Mouse (Mus musculus) embryonic stem cell, embryonic (primary cell): ENCODE measurements around the gene Ren1.

ENCODE experiments used
- CTCF ChIA-PET, 4 experiments: fragments of 300-600 bp in 2 of 4; fragments of 350-600 bp in 2 of 4; sonication (Branson Sonifier 250); formaldehyde crosslinking; loops; one replicate each; lab custom pipeline; 2022; ENCODE audit warnings: inconsistent platforms in 2 of 4; lab: Charles Lee
- POLR2A ChIA-PET, 4 experiments: fragments of 300-600 bp in 2 of 4; fragments of 350-600 bp in 2 of 4; sonication (Branson Sonifier 250); formaldehyde crosslinking; loops; one replicate each; lab custom pipeline; 2022; ENCODE audit warnings: antibody characterized with exemption in 4 of 4, inconsistent platforms in 1 of 4; lab: Charles Lee

Gene Ren1

GRCm38 (mm10) chr1:133377547-133377946 lies 27.2 kb downstream of the Ren1 start:
- ChIA-PET POLR2A (interaction anchor here in 3 of 4 experiments (1.1 to 6.7 kb wide), 10 partner anchors 8 to 236 kb away, joined by 3 to 49 read pairs (median 5); partner anchors contain the start of gene Etnk2 (in 2 of the 3)), CTCF (interaction anchor here in 2 of 4 experiments (0.9 to 2.3 kb wide), 7 partner anchors 8 to 70 kb away, joined by 3 to 10 read pairs (median 7); partner anchors contain the start of gene Etnk2 (in 1 of the 2))

- ChIA-PET POLR2A (interaction anchor here in 3 of 4 experiments (0.6 to 6.7 kb wide), 21 partner anchors 11 to 363 kb away, joined by 3 to 49 read pairs (median 5); partner anchors contain the start of genes Etnk2 (in 1 of the 3), Ren1 (in 1 of the 3), Snrpe (in 1 of the 3) and Sox13 (in 1 of the 3)), CTCF (interaction anchor here (0.6 to 5.2 kb wide), 37 partner anchors 8 to 1547 kb away, joined by 3 to 47 read pairs (median 8); partner anchors contain the start of genes Snrpe (in 4 of the 4), Etnk2 (in 2 of the 4) and Sox13 (in 1 of the 4))
Observed at GRCm38 (mm10) chr1:133379254-133379985, 29.1 kb downstream of the Ren1 start.

DNA sequence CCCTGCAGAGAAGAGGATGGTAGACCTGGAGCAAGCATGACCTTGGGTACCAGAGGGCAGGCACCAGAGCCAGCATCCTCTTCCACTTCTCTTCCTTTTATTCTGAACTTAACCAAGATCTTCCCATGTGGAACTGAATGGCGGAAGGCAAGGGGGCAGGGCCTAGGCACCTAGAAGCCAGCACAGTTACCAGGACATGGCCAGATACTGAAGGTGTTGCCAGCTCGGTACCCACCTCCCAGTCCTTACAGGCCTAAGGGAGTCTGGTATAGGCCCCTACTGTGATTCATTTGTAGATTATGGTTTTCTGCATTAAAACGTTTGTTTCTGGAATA lies 29.6 kb downstream of the Ren1 start:
- POLR2A ChIA-PET: interaction anchor here in 3 of 4 experiments (0.6 to 6.7 kb wide), 25 partner anchors 12 to 363 kb away, joined by 3 to 49 read pairs (median 5); partner anchors contain the start of genes Etnk2 (in 1 of the 3), Ren1 (in 1 of the 3) and Snrpe (in 1 of the 3)
- CTCF ChIA-PET: interaction anchor here (0.6 to 5.2 kb wide), 49 partner anchors 8 to 551 kb away, joined by 3 to 47 read pairs (median 5); partner anchors contain the start of genes Snrpe (in 4 of the 4), Etnk2 (in 2 of the 4) and Sox13 (in 1 of the 4)

GRCm38 (mm10) chr1:133380347-133381065 lies 30.2 kb downstream of the Ren1 start:
- CTCF ChIA-PET: interaction anchor here (0.6 to 5.2 kb wide), 107 partner anchors 8 to 949 kb away, joined by 3 to 47 read pairs (median 4); partner anchors contain the start of genes Snrpe (in 4 of the 4), Etnk2 (in 3 of the 4), Ren1 (in 2 of the 4) and Sox13 (in 2 of the 4)
- POLR2A ChIA-PET: interaction anchor here in 3 of 4 experiments (0.5 to 6.7 kb wide), 32 partner anchors 10 to 605 kb away, joined by 3 to 49 read pairs (median 4); partner anchors contain the start of genes Etnk2 (in 2 of the 3) and Snrpe (in 1 of the 3)

- ChIA-PET CTCF (interaction anchor here (0.5 to 5.2 kb wide), 31 partner anchors 8 to 1529 kb away, joined by 3 to 47 read pairs (median 5); partner anchors contain the start of genes Snrpe (in 4 of the 4), Etnk2 (in 1 of the 4) and Sox13 (in 1 of the 4)), POLR2A (interaction anchor here in 3 of 4 experiments (0.6 to 6.7 kb wide), 17 partner anchors 14 to 854 kb away, joined by 3 to 49 read pairs (median 3); partner anchors contain the start of genes Etnk2 (in 2 of the 3) and Snrpe (in 1 of the 3))
Observed at GRCm38 (mm10) chr1:133382008-133382407, 31.7 kb downstream of the Ren1 start.

- POLR2A ChIA-PET: interaction anchor here in 3 of 4 experiments (0.6 to 6.7 kb wide), 17 partner anchors 11 to 853 kb away, joined by 3 to 49 read pairs (median 3); partner anchors contain the start of genes Etnk2 (in 1 of the 3) and Snrpe (in 1 of the 3)
- CTCF ChIA-PET: interaction anchor here (0.5 to 5.2 kb wide), 28 partner anchors 12 to 1412 kb away, joined by 3 to 47 read pairs (median 4); partner anchors contain the start of genes Snrpe (in 4 of the 4) and Etnk2 (in 1 of the 4)
Observed at GRCm38 (mm10) chr1:133382552-133383155, 32.3 kb downstream of the Ren1 start.

GRCm38 (mm10) chr1:133383157-133383783 lies 33.0 kb downstream of the Ren1 start:
- CTCF ChIA-PET: interaction anchor here (0.6 to 5.2 kb wide), 14 partner anchors 14 to 724 kb away, joined by 3 to 47 read pairs (median 4); partner anchors contain the start of genes Snrpe (in 2 of the 4) and Etnk2 (in 1 of the 4)
- POLR2A ChIA-PET: interaction anchor here (0.6 to 6.7 kb wide), 14 partner anchors 8 to 228 kb away, joined by 3 to 49 read pairs (median 4); partner anchors contain the start of genes Etnk2 (in 1 of the 4) and Snrpe (in 1 of the 4)

DNA sequence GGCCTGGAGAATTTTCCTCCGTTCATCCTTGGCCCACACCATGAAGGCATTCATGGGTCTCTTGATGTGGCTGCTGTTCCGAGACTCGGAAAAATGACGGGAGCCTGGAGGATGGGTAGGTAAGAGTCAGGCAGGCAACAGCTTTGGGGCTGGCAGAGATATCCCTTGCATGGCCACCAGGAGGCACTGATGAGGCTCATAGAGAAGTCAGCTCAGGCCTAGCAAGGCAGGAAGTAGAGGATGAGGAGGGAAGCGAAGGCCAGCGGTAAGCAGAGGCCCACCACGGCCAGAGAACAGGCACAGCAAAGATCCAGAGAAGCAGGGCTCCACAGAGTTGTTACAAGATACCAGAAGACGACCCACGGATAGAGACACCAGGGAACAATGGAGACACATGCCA lies 35.2 kb downstream of the Ren1 start:
- POLR2A ChIA-PET: interaction anchor here (0.6 to 2.9 kb wide), 34 partner anchors 10 to 282 kb away, joined by 3 to 14 read pairs (median 4); partner anchors contain the start of genes Snrpe (in 2 of the 4) and Etnk2 (in 1 of the 4)
- CTCF ChIA-PET: interaction anchor here (0.6 to 2.4 kb wide), 71 partner anchors 9 to 914 kb away, joined by 3 to 15 read pairs (median 4); partner anchors contain the start of genes Etnk2 (in 3 of the 4), Snrpe (in 3 of the 4) and Sox13 (in 2 of the 4)

DNA sequence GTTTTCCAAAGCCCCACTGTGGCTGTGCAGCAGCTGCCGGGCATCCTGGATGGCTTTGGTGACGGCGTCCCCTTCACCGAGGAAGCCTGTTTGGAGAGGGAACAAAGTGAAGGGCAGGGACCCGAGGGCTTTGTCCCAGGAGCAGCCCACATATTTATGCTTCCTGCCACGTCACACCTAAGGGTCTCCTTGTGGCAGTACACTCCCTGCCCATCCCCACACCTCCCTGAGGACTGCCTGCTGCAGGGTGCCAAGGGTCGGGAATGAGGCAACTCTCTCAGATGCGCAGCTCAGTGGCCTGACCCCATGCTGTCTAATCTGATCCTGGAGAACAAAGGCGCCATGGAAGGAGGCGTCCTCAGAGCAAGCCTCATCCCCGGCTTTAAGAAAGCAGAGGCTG lies 35.9 kb downstream of the Ren1 start:
- ChIA-PET POLR2A (interaction anchor here in 3 of 4 experiments (1.0 to 2.9 kb wide), 13 partner anchors 9 to 225 kb away, joined by 3 to 14 read pairs (median 7); partner anchors contain the start of genes Etnk2 (in 1 of the 3) and Snrpe (in 1 of the 3)), CTCF (interaction anchor here (0.5 to 2.4 kb wide), 50 partner anchors 9 to 915 kb away, joined by 3 to 15 read pairs (median 4); partner anchors contain the start of genes Snrpe (in 3 of the 4), Etnk2 (in 2 of the 4) and Sox13 (in 1 of the 4))

- ChIA-PET POLR2A (interaction anchor here in 3 of 4 experiments (0.6 to 2.8 kb wide), 8 partner anchors 9 to 223 kb away, joined by 3 to 12 read pairs (median 3); partner anchors contain the start of genes Etnk2 (in 1 of the 3) and Snrpe (in 1 of the 3)), CTCF (interaction anchor here in 3 of 4 experiments (0.6 to 2.4 kb wide), 5 partner anchors 8 to 226 kb away, joined by 3 to 9 read pairs (median 3); no protein-coding TSS in a partner anchor)
Observed at GRCm38 (mm10) chr1:133387539-133388268, 37.4 kb downstream of the Ren1 start.

DNA sequence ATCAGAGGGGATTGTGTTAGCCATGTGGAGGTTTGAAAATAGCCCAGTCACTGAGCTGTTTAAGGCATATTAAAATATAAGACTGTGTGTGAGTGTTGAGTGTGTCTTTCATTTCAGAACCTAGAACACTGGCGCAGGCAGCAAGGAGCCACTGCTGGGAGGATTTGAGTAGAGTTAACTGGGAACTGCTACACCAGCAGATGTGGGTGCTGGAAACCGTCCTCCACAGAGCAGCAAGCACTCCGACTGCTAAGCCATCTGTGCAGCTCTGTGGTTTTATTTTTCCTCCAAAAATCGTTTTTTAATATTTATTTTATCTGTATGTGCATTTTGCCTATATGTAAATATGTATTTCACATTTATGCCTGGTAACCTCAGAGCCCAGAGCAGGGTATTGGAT lies 44.4 kb downstream of the Ren1 start:
- ChIA-PET POLR2A (interaction anchor here in 2 of 4 experiments (0.6 to 1.8 kb wide), 4 partner anchors 9 to 360 kb away, joined by 4 to 9 read pairs (median 6); no protein-coding TSS in a partner anchor), CTCF (interaction anchor here in 3 of 4 experiments (0.6 to 1.9 kb wide), 4 partner anchors 8 to 215 kb away, joined by 4 to 6 read pairs (median 5); partner anchors contain the start of gene Snrpe (in 1 of the 3))

DNA sequence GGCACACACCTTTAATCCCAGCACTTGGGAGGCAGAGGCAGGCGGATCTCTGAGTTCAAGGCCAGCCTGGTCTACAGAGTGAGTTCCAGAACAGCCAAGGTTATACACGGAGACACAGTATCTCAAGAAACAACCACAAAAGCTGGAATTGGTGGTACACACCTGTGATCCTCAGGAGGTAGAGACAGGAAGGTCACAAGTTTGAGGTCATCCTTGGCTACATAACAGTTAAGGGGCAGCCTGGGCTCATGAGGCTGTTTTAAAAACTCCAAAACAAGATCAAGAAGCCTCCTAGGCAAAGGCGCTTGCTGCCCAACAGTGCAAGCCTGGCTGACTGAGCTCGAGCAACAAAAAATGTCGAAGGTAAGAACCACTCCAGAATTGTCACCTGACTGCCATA lies 46.4 kb downstream of the Ren1 start:
- ChIA-PET CTCF (interaction anchor here in 3 of 4 experiments (0.8 to 2.3 kb wide), 5 partner anchors 11 to 96 kb away, joined by 3 to 14 read pairs (median 4); no protein-coding TSS in a partner anchor), POLR2A (interaction anchor here in 3 of 4 experiments (0.7 to 3.3 kb wide), 13 partner anchors 10 to 298 kb away, joined by 3 to 20 read pairs (median 6); no protein-coding TSS in a partner anchor)

- ChIA-PET POLR2A (interaction anchor here (0.5 to 3.3 kb wide), 33 partner anchors 10 to 297 kb away, joined by 3 to 20 read pairs (median 4); partner anchors contain the start of genes Sox13 (in 2 of the 4) and Etnk2 (in 1 of the 4)), CTCF (interaction anchor here (0.8 to 2.3 kb wide), 11 partner anchors 11 to 219 kb away, joined by 3 to 14 read pairs (median 3); partner anchors contain the start of gene Etnk2 (in 1 of the 4))
Observed at GRCm38 (mm10) chr1:133397094-133397482, 46.8 kb downstream of the Ren1 start.

DNA sequence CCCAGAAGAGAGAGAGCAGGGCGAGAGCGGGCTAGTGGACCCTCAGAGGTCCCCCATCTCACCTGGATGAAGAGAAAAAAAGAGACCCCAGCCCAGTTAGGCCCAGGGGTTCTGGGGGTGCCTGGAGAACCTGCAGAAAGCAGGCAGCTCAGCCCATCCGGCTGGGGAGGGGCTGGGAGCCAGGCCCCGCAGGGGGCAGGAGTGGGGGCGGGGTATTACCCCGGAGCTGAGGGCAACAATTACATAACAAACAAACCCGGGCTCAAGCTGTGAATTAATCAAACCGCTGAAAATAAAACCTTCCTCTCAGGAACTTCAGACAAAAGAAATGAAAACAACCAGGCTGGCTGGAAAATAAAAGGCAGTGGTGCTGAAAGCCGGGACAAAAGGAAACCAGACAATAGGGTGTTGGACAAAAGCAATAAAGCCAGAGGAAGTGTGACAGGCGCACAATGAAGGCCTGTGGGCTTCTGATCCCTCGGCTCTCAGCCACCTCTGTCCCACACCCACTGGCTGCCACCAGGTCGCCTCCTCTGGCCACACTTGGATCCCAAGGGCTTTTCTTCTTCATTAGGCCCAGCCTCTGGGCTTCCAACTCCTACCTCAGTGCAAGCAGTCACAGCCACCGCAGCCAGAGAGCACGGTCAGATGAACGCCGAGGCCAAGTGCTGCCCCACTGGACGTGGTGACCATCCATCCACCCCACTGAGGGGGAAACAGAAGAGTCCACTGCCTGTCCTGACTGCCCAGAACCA lies 47.4 kb downstream of the Ren1 start:
- CTCF ChIA-PET: interaction anchor here (0.5 to 2.3 kb wide), 13 partner anchors 10 to 304 kb away, joined by 3 to 14 read pairs (median 3); partner anchors contain the start of gene Etnk2 (in 1 of the 4)
- POLR2A ChIA-PET: interaction anchor here (0.5 to 3.3 kb wide), 40 partner anchors 9 to 731 kb away, joined by 3 to 20 read pairs (median 4); partner anchors contain the start of genes Etnk2 (in 2 of the 4) and Sox13 (in 2 of the 4)
